Mouse (Mus musculus) liver, embryonic 14.5 days (tissue): ENCODE data around the gene S1pr1. TPM values are rescaled to one million over a fixed set of nuclear protein-coding genes. Genes with fewer than 3 reads are reported as not detected.

Experiments
- ATAC-seq: fragments of 200-750 bp; cut with Nextera tagmentation; 2 replicates; pipeline ENCODE4 v1.8.0; 2017; ENCODE audit warnings: moderate number of reproducible peaks, mild to moderate bottlenecking, moderate library complexity; ENCODE audit not compliant: insufficient read depth
- DNase-seq, 3 experiments: peaks; one replicate each; pipeline ENCODE4 v3.0.0-alpha.2; 2012 to 2013; ENCODE audit warnings: low read depth in 3 of 3, low spot score in 3 of 3
- H3K27ac ChIP-seq: fragments of 300-500 bp; sonication (generic); 2 replicates; pipeline ENCODE4 v1.5.1; 2014; ENCODE audit warnings: moderate library complexity, mild to moderate bottlenecking, control low read depth, inconsistent platforms
- H3K27me3 ChIP-seq: fragments of 300-500 bp; sonication (generic); 2 replicates; pipeline ENCODE4 v1.6.1; 2014; ENCODE audit warnings: mild to moderate bottlenecking, low read length, moderate library complexity; ENCODE audit not compliant: control insufficient read depth, insufficient read depth
- H3K36me3 ChIP-seq: fragments of 300-500 bp; sonication (generic); replicated peaks from 2 replicates; pipeline ENCODE4 v1.6.1; 2014; ENCODE audit warnings: low read depth; ENCODE audit not compliant: control insufficient read depth, insufficient read depth
- H3K4me1 ChIP-seq, 2 experiments: fragments of 200-500 bp in 1 of 2; fragments of 300-500 bp in 1 of 2; sonication (generic) in 1 of 2; replicated peaks; 2 replicates each; pipeline ENCODE4 v1.6.1; 2012 to 2014; ENCODE audit warnings: antibody characterized with exemption in 1 of 2, inconsistent platforms in 1 of 2, low read length in 1 of 2; ENCODE audit not compliant: control insufficient read depth in 2 of 2, insufficient read depth in 2 of 2
- H3K4me2 ChIP-seq: fragments of 300-500 bp; sonication (generic); 2 replicates; pipeline ENCODE4 v1.6.1; 2014; ENCODE audit warnings: low read depth, mild to moderate bottlenecking, control low read depth, moderate library complexity
- H3K4me3 ChIP-seq, 2 experiments: fragments of 200-500 bp in 1 of 2; fragments of 300-500 bp in 1 of 2; sonication (generic) in 1 of 2; 2 replicates each; pipeline ENCODE4 v1.5.1; 2012 to 2014; ENCODE audit warnings: low read depth in 2 of 2, low read length in 2 of 2, mild to moderate bottlenecking in 2 of 2, control low read depth in 1 of 2, inconsistent platforms in 1 of 2, moderate library complexity in 1 of 2; ENCODE audit not compliant: insufficient read depth in 1 of 2
- H3K9ac ChIP-seq: fragments of 300-500 bp; sonication (generic); replicated peaks from 2 replicates; pipeline ENCODE4 v1.6.1; 2014; ENCODE audit warnings: mild to moderate bottlenecking, control low read depth, moderate library complexity
- H3K9me3 ChIP-seq: fragments of 300-500 bp; sonication (generic); 2 replicates; pipeline ENCODE4 v1.6.1; 2016; ENCODE audit warnings: low read length, mixed read lengths; ENCODE audit not compliant: control insufficient read depth
- CTCF ChIP-seq: IDR thresholded peaks from 2 replicates; pipeline ENCODE4 v1.5.1; 2016; ENCODE audit warnings: antibody characterized with exemption, low read depth, control low read depth
- EP300 ChIP-seq: IDR thresholded peaks from 2 replicates; pipeline ENCODE4 v1.6.1; 2016; ENCODE audit warnings: antibody characterized with exemption, low read depth
- WGBS: fragments of 180-500 bp; shearing (Covaris S2); extraction: QIAGEN DNeasy Blood & Tissue Kit; methylation state at CpG from one replicate; pipeline ENCODE4 v1.1.7; 2014; ENCODE audit not compliant: insufficient replicate concordance; 5-methylcytosine and 5-hydroxymethylcytosine counted together
- polyA plus RNA-seq, 2 experiments: library from polyadenylated mRNA; depleted of rRNA in 1 of 2; stranded (reverse) in 1 of 2; unstranded in 1 of 2; fragments of >200 nt; fragmentation: Nextera tagmentation in 1 of 2; extraction: Ambion mirVana in 1 of 2; gene quantifications; 2 replicates each; pipeline versions ENCODE4 v1.2.1 to v1.2.3; 2012 to 2014

S1pr1 gene
- polyA plus RNA-seq, 2 experiments, result 5.6 to 5.9 TPM

GRCm38 (mm10) chr3:115738524-115738923 is 23.7 kb upstream of the S1pr1 start:
- Histone ChIP-seq H3K4me1 (0 out of 4 replicates have a peak, but pooled peaks cover 0 to 4% of the 10 kb centered on the region in 2 experiments), H3K9ac (no peak overlapping the region), H3K27ac (no peak overlapping the region), H3K36me3 (no peaks in the 10 kb centered on the region), H3K9me3 (no peaks in the 10 kb centered on the region), H3K27me3 (no peaks in the 10 kb centered on the region), H3K4me2 (no peak overlapping the region), H3K4me3 (no peak overlapping the region)
- WGBS, result 62% methylated on average over 2 of the region's 2 CpGs
- TF ChIP-seq EP300, result no peak
- no peak for TF ChIP-seq CTCF
- no peak for ATAC-seq
- no peak for DNase-seq

- 67% methylated on average over 11 of the region's 11 CpGs for WGBS
- H3K27ac ChIP-seq, result no peak overlapping the region
- no peaks in the 10 kb centered on the region for H3K27me3 ChIP-seq
- ATAC-seq (no peak), DNase-seq (no peak)
- no peak overlapping the region for H3K9ac ChIP-seq
- H3K36me3 ChIP-seq, result no peaks in the 10 kb centered on the region
- no peaks in the 10 kb centered on the region for H3K9me3 ChIP-seq
- no peak for TF ChIP-seq EP300
- H3K4me3 ChIP-seq, result no peak overlapping the region
- H3K4me2 ChIP-seq, result no peak overlapping the region
- 0 out of 4 replicates have a peak, but pooled peaks cover 0 to 4% of the 10 kb centered on the region in 2 experiments for H3K4me1 ChIP-seq
Measured at GRCm38 (mm10) chr3:115737785-115738318, 23.0 kb upstream of the S1pr1 start.

GRCm38 (mm10) chr3:115735540-115735939 is 20.7 kb upstream of the S1pr1 start:
- Histone ChIP-seq H3K36me3 (no peaks in the 10 kb centered on the region), H3K9me3 (no peaks in the 10 kb centered on the region), H3K4me1 (0 out of 4 replicates have a peak, but pooled peaks cover 0 to 4% of the 10 kb centered on the region in 2 experiments), H3K9ac (no peak overlapping the region; the same call in 1 of the 2 replicates), H3K4me2 (no peak overlapping the region), H3K27me3 (no peaks in the 10 kb centered on the region), H3K27ac (no peak overlapping the region), H3K4me3 (no peak overlapping the region)
- no peak for TF ChIP-seq CTCF
- no peak for TF ChIP-seq EP300
- WGBS, result 36% methylated on average over 3 of the region's 3 CpGs
- DNase-seq (no peak), ATAC-seq (peak; percentile 63; the same call in 1 of the 2 replicates)

- Histone ChIP-seq H3K4me3 (no peak overlapping the region), H3K4me2 (no peak overlapping the region), H3K27me3 (no peaks in the 10 kb centered on the region), H3K36me3 (no peaks in the 10 kb centered on the region), H3K9ac (no peak overlapping the region), H3K4me1 (0 out of 4 replicates have a peak, but pooled peaks cover 0 to 4% of the 10 kb centered on the region in 2 experiments), H3K27ac (no peak overlapping the region), H3K9me3 (no peaks in the 10 kb centered on the region)
- 46% methylated on average over 3 of the region's 3 CpGs for WGBS
- TF ChIP-seq EP300, result no peak
- DNase-seq, result no peak
- no peak for ATAC-seq
Measured at GRCm38 (mm10) chr3:115734841-115735240, 20.0 kb upstream of the S1pr1 start.

GRCm38 (mm10) chr3:115730336-115730735 is 15.5 kb upstream of the S1pr1 start:
- H3K27ac ChIP-seq, result no peak overlapping the region
- H3K4me3 ChIP-seq, result no peak overlapping the region
- H3K36me3 ChIP-seq, result no peaks in the 10 kb centered on the region
- TF ChIP-seq CTCF (no peak), EP300 (no peak)
- 0 out of 4 replicates have a peak, but pooled peaks cover 0 to under 1% of the 10 kb centered on the region in 2 experiments for H3K4me1 ChIP-seq
- ATAC-seq (no peak), DNase-seq (no peak)
- 64% methylated on average over 7 of the region's 7 CpGs for WGBS
- no peak overlapping the region for H3K9ac ChIP-seq
- H3K4me2 ChIP-seq, result no peak overlapping the region
- no peaks in the 10 kb centered on the region for H3K9me3 ChIP-seq
- H3K27me3 ChIP-seq, result no peaks in the 10 kb centered on the region
